Mouse (Mus musculus) myocyte (in vitro differentiated cells): Measurements from ENCODE around the gene Elp5. TPM values are rescaled to one million over a fixed set of nuclear protein-coding genes. Genes with fewer than 3 reads are reported as not detected.

Source experiments
- H3K27me3 ChIP-seq: one replicate; pipeline ENCODE4 v1.6.1; 2011; ENCODE audit not compliant: control insufficient read depth, insufficient read depth, insufficient read length
- H3K36me3 ChIP-seq: one replicate; pipeline ENCODE4 v1.6.1; 2011; ENCODE audit not compliant: control insufficient read depth, insufficient read depth
- H3K4me2 ChIP-seq: one replicate; pipeline ENCODE4 v1.6.1; 2011; ENCODE audit warnings: low read depth, control low read depth
- H3K4me3 ChIP-seq: one replicate; pipeline ENCODE4 v1.5.1; 2011; ENCODE audit warnings: mild to moderate bottlenecking, control low read depth, moderate library complexity
- H3K79me2 ChIP-seq: one replicate; pipeline ENCODE4 v1.6.1; 2011; ENCODE audit not compliant: control insufficient read depth, insufficient read depth
- H3ac ChIP-seq: one replicate; pipeline ENCODE4 v1.6.1; 2011; ENCODE audit not compliant: control insufficient read depth, insufficient read length
- CEBPB ChIP-seq: IDR thresholded peaks from 2 replicates; pipeline ENCODE4 v1.6.1; 2011; ENCODE audit warnings: mild to moderate bottlenecking, moderate library complexity; ENCODE audit not compliant: poor library complexity, insufficient read depth, severe bottlenecking
- E2F4 ChIP-seq: IDR thresholded peaks from one replicate; pipeline ENCODE4 v1.6.1; 2011; ENCODE audit warnings: mild to moderate bottlenecking, control low read depth, moderate library complexity; ENCODE audit not compliant: insufficient read depth
- MAX ChIP-seq: IDR thresholded peaks from one replicate; pipeline ENCODE4 v1.6.1; 2011; ENCODE audit warnings: low read depth, mild to moderate bottlenecking, control low read depth
- MYOD1 ChIP-seq, 3 experiments: IDR thresholded peaks; one replicate each; pipeline ENCODE4 v1.6.1; 2011; ENCODE audit warnings: control low read depth in 2 of 3, low read depth in 2 of 3, mild to moderate bottlenecking in 2 of 3, moderate library complexity in 1 of 3; ENCODE audit not compliant: insufficient read length in 2 of 3, control insufficient read depth in 1 of 3
- MYOG ChIP-seq, 3 experiments: IDR thresholded peaks; one replicate each; pipeline ENCODE4 v1.6.1; 2011; ENCODE audit warnings: control low read depth in 2 of 3, low read depth in 2 of 3, mild to moderate bottlenecking in 2 of 3; ENCODE audit not compliant: insufficient read length in 2 of 3, control insufficient read depth in 1 of 3, insufficient read depth in 1 of 3
- POLR2A ChIP-seq: IDR thresholded peaks from one replicate; pipeline ENCODE4 v1.6.1; 2011; ENCODE audit warnings: low read depth, mild to moderate bottlenecking, control low read depth, moderate library complexity; ENCODE audit not compliant: insufficient read length
- POLR2AphosphoS2 ChIP-seq: IDR thresholded peaks from one replicate; pipeline ENCODE4 v1.6.1; 2011; ENCODE audit warnings: low read depth, control low read depth; ENCODE audit not compliant: insufficient read length
- REST ChIP-seq: IDR thresholded peaks from one replicate; pipeline ENCODE4 v1.6.1; 2011; ENCODE audit warnings: mild to moderate bottlenecking, control low read depth, moderate library complexity; ENCODE audit not compliant: insufficient read depth, insufficient read length
- SRF ChIP-seq: IDR thresholded peaks from one replicate; pipeline ENCODE4 v1.6.1; 2011; ENCODE audit warnings: low read depth; ENCODE audit not compliant: control insufficient read depth, insufficient read length
- TCF12 ChIP-seq: IDR thresholded peaks from one replicate; pipeline ENCODE4 v1.6.1; 2011; ENCODE audit warnings: mild to moderate bottlenecking, control low read depth; ENCODE audit not compliant: poor library complexity, insufficient read depth, severe bottlenecking
- TCF3 ChIP-seq: IDR thresholded peaks from one replicate; pipeline ENCODE4 v1.6.1; 2011; ENCODE audit warnings: low read depth, control low read depth; ENCODE audit not compliant: insufficient read length
- USF1 ChIP-seq: IDR thresholded peaks from one replicate; pipeline ENCODE4 v1.6.1; 2011; ENCODE audit warnings: low read depth, mild to moderate bottlenecking, control low read depth, moderate library complexity
- polyA plus RNA-seq: library from polyadenylated mRNA; unstranded; fragments of >200 nt; fragmentation: generic; extraction: Trizol; gene quantifications from one replicate; pipeline ENCODE4 v1.2.1, GENCODE M21; 2012; ENCODE audit warnings: missing spikeins

Elp5 gene
- polyA plus RNA-seq, 1 experiment = 91.5 TPM

GRCm38 (mm10) chr11:69997070-69997509 is 14.8 kb upstream of the Elp5 start:
- TF ChIP-seq REST (no peak), SRF (no peak), MAX (no peak), USF1 (no peak), POLR2AphosphoS2 (peak; percentile 94), POLR2A (peak; percentile 94), CEBPB (no peak), E2F4 (no peak), TCF3 (no peak), TCF12 (no peak), MYOD1 (IDR thresholded peaks at IDR 0.05; ENCODE audit: control insufficient read depth in 1 of 3, insufficient read length in 2 of 3, low read depth in 2 of 3) (peak in 1 of 3 experiments; percentile 35), MYOG (IDR thresholded peaks at IDR 0.05; ENCODE audit: control insufficient read depth in 1 of 3, insufficient read depth in 1 of 3, insufficient read length in 2 of 3, low read depth in 2 of 3) (peak in 2 of 3 experiments; percentile 26 to 54)
- peaks cover 33% of the 10 kb centered on the region for H3K36me3 ChIP-seq
- H3K27me3 ChIP-seq = no peaks in the 10 kb centered on the region
- H3K4me2 ChIP-seq = peak overlapping the region; percentile 74
- H3K4me3 ChIP-seq = peak overlapping the region; percentile 100
- H3ac ChIP-seq = peak overlapping the region; percentile 77
- peaks cover 63% of the 10 kb centered on the region for H3K79me2 ChIP-seq

GRCm38 (mm10) chr11:69996161-69997061 is 14.1 kb upstream of the Elp5 start:
- no peaks in the 10 kb centered on the region for H3K27me3 ChIP-seq
- peaks cover 62% of the 10 kb centered on the region for H3K79me2 ChIP-seq
- peak overlapping the region; percentile 100 for H3K4me3 ChIP-seq
- no peak overlapping the region for H3K4me2 ChIP-seq
- TF ChIP-seq POLR2A = no peak
- no peak for TF ChIP-seq MYOD1 (IDR thresholded peaks at IDR 0.05; ENCODE audit: control insufficient read depth in 1 of 3, insufficient read length in 2 of 3, low read depth in 2 of 3)
- no peak for TF ChIP-seq REST
- no peak for TF ChIP-seq TCF12
- TF ChIP-seq CEBPB = no peak
- no peak for TF ChIP-seq USF1
- TF ChIP-seq E2F4 = no peak
- no peak for TF ChIP-seq MYOG (IDR thresholded peaks at IDR 0.05; ENCODE audit: control insufficient read depth in 1 of 3, insufficient read depth in 1 of 3, insufficient read length in 2 of 3, low read depth in 2 of 3)
- TF ChIP-seq TCF3 = no peak
- no peak for TF ChIP-seq POLR2AphosphoS2
- H3ac ChIP-seq = peak overlapping the region; percentile 77
- H3K36me3 ChIP-seq = peaks cover 33% of the 10 kb centered on the region

DNA sequence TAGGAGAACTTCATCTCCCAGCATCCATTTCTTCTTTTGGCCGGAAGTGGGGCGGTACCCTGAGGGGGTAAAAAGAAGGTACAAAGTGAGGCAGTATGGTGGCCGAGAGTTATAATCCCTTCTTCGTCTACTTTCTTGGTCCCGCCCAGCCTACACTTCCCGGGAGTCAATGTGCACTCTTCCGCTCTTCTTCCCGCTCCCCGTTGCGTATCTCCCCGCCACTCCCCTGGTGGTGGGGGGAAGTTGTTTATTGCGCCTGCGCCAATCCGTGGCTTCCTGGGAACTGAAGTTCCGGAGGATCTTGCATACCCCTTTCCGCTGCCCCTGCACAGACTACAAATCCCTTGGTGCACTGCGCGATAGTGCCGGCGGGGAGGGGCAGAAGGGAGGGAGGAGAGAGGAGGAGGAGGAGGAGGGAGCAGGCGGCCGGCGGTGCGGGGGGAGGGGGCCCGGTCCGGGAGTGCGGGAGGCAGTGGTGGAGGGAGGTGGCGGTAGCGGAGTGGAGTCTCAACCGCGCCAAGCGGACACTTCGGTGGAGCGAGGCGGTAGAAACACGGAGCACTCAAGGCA is 13.2 kb upstream of the Elp5 start, which contains the start of gene Phf23:
TSS of gene Phf23 (plus strand) at position 387 of the 570 bp plus-strand sequence.
- H3K4me2 ChIP-seq = peak within 1 kb of the TSS; percentile 66
- peaks cover 33% of the 10 kb centered on the region for H3K36me3 ChIP-seq
- no peaks in the 10 kb centered on the region for H3K27me3 ChIP-seq
- H3ac ChIP-seq = peak within 1 kb of the TSS; percentile 77
- peaks cover 55% of the 10 kb centered on the region for H3K79me2 ChIP-seq
- peak; percentile 45 for TF ChIP-seq SRF
- TF ChIP-seq POLR2A = peak; percentile 84
- peak in 1 of 3 experiments; percentile 3 for TF ChIP-seq MYOG (IDR thresholded peaks at IDR 0.05; ENCODE audit: control insufficient read depth in 1 of 3, insufficient read depth in 1 of 3, insufficient read length in 2 of 3, low read depth in 2 of 3)
- peak; percentile 37 for TF ChIP-seq E2F4
- TF ChIP-seq REST = no peak
- no peak for TF ChIP-seq MAX
- no peak for TF ChIP-seq CEBPB
- no peak for TF ChIP-seq TCF3
- peak; percentile 87 for TF ChIP-seq POLR2AphosphoS2
- no peak for TF ChIP-seq USF1
- TF ChIP-seq MYOD1 (IDR thresholded peaks at IDR 0.05; ENCODE audit: control insufficient read depth in 1 of 3, insufficient read length in 2 of 3, low read depth in 2 of 3) = no peak
- no peak for TF ChIP-seq TCF12
- peak within 1 kb of the TSS; percentile 100 for H3K4me3 ChIP-seq

DNA sequence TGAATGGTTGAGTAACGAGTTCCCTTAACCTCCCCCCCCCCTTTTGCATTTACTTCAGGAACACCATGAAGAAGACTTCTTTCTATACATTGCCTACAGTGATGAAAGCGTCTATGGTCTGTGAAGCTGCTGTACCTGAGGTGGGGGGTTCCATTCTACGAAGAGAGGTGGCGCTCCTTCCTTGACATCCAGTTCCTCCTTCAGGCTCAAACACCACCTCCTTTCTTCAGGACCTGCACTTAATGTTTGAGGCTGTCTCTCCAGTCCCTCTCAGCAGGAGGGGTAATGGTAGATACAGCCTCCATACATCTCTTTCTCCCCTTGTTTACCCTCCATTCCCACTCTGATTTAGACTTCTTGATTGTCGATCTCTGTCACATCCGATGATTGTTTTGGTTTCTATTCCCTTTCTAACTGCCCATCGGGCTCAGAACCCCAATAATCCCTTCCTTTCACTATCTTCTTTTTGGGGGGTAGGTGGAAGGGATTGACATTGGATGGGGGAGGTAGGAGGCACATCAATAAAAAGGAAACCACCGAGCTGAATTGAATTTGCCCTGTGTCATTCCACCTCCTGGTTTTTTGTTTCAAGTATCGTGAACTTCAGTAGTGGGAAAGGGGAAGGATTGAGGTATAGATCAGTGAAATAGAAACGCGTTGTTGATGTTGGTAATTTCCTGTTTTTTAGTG is 12.2 kb upstream of the Elp5 start:
- Histone ChIP-seq H3K36me3 (peaks cover 32% of the 10 kb centered on the region), H3K27me3 (no peaks in the 10 kb centered on the region), H3K4me2 (peak overlapping the region; percentile 66), H3K79me2 (peaks cover 55% of the 10 kb centered on the region), H3K4me3 (peak overlapping the region; percentile 100), H3ac (no peak overlapping the region)
- no peak for TF ChIP-seq MAX
- TF ChIP-seq TCF3 = no peak
- no peak for TF ChIP-seq POLR2A
- TF ChIP-seq USF1 = no peak
- TF ChIP-seq MYOD1 (IDR thresholded peaks at IDR 0.05; ENCODE audit: control insufficient read depth in 1 of 3, insufficient read length in 2 of 3, low read depth in 2 of 3) = no peak
- TF ChIP-seq POLR2AphosphoS2 = no peak
- TF ChIP-seq MYOG (IDR thresholded peaks at IDR 0.05; ENCODE audit: control insufficient read depth in 1 of 3, insufficient read depth in 1 of 3, insufficient read length in 2 of 3, low read depth in 2 of 3) = no peak
- no peak for TF ChIP-seq SRF
- no peak for TF ChIP-seq E2F4
